Mouse (Mus musculus) skeletal muscle tissue, adult 2 months (tissue): ENCODE results near the gene Tspan18.
A peak's percentile ranks its signal among the peaks of the same experiment; 100 is the strongest.

ENCODE experiments used
- DNase-seq: peaks from one replicate; pipeline ENCODE4 v3.0.0-alpha.2; 2012; ENCODE audit warnings: low read depth, low spot score

Tspan18 gene

DNA sequence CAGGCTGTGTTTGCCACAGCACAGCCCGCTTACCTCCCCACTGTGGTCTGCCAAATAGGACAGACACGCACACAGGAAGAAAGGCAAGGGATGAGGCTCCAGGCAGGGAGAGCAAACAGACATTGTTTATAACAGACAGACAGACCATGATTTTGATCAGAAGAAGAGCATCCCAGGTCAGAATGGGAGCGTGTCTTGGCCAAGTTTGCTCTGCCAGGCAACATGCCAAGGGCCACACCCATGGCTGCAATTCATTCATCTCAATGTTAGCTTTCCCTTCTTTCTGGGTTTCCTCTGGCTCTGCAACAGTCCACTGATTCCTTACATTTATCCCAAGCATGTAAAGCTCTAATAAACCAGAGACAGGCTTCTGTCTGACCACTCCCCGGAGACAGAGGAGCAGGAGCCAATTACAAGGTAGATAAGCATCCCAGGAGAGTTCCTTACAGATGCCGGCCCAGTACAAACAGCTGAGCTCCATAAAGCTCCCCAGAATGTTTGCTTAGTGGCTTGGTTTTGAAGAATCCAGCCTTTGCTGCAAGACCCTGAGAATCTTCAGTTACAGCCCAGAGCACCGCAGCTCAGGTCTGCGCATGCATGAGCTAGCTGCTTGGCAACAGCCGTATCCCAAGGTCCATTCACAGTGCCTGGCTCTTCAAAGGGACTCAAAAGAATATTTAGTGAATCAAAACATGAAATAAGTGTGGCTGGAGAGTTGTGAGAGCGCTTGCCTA, 5.2 kb upstream of the Tspan18 start:
- DNase-seq: no peak

- no peak for DNase-seq
These were observed 1.7 kb upstream of the Tspan18 start for GRCm38 (mm10) chr2:93335996-93336395.

- peak; percentile 44 for DNase-seq
These were observed 976 bp downstream of the Tspan18 start for GRCm38 (mm10) chr2:93333241-93333816.

DNA sequence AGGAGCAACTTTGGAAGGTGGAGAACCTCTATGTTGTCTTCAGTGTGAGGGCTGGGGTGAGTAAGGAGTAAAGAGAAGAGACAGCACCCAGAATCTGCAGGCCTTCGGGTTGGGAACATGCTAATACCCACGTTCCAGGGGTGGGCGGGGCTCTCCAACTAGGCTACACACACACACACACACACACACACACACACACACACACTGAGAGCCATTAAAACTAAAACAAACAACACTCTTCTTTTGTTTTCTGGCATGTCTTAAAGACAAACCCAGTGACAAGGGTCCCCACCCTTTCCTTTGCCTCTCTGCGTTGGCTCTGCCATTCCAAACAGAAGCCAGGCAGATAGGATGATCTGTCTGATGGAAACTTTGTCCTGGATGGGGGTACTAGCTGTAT, 2.0 kb downstream of the Tspan18 start:
- no peak for DNase-seq

DNA sequence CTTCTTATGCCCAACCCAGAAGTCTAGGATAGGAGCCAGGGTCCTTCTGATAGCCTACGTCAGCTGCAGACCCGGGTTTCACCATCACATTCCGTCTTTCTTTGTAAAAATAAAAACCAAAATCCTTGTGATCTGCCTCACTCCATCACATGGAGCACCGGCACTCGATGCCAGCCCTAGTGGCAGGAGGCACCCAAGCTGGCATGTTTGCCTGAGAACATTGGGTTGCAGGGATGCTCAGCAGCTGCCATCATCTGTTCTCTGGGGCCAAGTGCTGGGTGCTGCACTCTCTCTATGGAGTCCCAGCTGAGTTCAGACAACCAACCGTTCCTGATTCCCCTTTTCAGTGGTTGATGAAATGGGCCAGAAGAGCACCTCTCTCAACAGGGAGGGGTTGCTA, 3.2 kb downstream of the Tspan18 start:
- DNase-seq: no peak

DNA sequence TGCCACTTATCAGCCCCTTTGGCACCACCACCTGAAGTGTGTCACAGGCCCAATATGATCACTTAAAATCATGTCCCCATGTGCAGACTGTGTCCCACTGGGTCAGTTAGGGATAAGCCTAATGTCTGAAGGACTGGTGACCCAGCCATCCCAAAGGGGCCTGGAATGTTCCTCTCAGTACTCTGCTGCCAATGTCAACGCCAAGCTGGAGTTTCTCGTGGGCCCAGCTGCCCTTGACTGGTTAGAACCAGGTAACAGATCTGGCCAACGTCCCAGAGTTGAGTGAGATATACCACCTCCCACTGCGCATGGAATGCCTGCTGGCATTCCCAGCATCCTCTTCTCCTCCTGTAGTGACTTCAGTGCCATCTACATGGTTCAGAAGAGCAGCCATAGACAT, 5.2 kb downstream of the Tspan18 start:
- DNase-seq: no peak

DNA sequence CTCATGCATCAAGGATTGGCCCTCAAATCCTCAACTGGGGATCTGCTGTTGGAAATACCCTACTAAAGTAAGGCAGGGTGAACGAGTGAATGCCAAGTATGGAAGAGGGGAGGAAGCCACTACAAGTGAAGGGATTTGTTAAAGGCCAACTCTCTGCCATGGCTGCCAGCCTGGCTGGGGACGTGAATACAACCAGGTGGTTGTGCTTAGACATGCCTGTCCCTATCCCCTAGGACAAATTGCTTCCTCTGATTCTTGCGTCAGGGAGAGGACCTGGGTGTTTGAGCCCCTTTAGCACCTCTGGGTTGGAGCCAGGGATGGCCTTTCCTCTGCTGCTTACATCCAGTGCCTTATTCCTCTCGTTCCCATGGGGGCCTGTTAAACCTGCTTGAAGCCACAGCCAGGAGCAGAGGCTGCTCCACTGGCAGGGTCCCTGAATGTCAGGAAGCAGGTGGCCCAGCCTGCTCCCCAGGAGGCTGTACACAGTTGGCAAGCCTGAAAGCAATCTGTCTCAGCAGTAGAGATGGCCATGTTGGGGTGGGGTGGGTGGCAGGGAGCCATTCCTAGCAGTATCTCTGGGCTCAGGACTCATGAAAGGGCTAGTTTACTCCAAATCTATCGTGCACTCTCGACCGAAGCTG, 6.3 kb downstream of the Tspan18 start:
- no peak for DNase-seq

- DNase-seq: no peak
These were observed 9.6 kb downstream of the Tspan18 start for GRCm38 (mm10) chr2:93324681-93325080.

- peak; percentile 69 for DNase-seq
These were observed 12.4 kb downstream of the Tspan18 start for GRCm38 (mm10) chr2:93321946-93322345.

DNA sequence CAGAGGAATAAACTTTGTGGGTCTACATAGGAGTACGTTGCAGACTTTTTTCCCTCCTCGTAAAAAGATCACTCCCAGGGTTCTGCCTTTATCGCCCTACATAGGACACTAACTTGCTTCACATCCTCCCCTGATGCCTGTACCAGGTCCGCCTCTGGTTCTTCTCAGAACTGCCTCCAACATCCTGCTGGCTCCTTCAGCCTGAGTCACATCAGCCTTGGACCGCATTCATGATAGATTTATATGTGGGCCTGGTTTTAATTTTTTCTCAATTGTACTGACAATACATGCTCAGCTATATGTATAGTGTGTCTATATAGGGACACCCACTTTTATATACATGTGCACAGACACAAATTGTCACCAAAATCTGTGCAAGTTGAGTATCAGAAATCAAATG, 14.0 kb downstream of the Tspan18 start:
- no peak for DNase-seq

DNA sequence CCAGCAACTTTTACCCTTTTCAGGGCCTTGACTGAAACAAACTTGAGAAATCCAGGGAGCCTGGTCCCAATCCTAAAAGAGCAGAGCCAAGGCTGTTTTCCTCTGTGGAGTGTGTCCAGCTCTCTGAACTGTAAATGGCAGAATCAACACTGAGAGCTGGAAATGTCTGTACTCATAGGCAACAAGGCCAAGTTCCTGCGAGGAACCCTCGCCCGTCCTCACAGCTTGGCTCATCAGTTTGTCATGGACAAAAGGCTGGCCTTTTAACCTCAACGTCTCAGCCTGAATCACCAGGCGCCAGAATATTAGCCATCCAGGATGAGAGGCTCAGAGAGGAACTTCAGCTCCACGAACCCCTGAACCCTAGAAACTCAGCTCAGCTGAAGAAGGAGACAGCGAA, 14.7 kb downstream of the Tspan18 start:
- peak; percentile 57 for DNase-seq

GRCm38 (mm10) chr2:93318781-93319349, 15.4 kb downstream of the Tspan18 start:
- no peak for DNase-seq

DNA sequence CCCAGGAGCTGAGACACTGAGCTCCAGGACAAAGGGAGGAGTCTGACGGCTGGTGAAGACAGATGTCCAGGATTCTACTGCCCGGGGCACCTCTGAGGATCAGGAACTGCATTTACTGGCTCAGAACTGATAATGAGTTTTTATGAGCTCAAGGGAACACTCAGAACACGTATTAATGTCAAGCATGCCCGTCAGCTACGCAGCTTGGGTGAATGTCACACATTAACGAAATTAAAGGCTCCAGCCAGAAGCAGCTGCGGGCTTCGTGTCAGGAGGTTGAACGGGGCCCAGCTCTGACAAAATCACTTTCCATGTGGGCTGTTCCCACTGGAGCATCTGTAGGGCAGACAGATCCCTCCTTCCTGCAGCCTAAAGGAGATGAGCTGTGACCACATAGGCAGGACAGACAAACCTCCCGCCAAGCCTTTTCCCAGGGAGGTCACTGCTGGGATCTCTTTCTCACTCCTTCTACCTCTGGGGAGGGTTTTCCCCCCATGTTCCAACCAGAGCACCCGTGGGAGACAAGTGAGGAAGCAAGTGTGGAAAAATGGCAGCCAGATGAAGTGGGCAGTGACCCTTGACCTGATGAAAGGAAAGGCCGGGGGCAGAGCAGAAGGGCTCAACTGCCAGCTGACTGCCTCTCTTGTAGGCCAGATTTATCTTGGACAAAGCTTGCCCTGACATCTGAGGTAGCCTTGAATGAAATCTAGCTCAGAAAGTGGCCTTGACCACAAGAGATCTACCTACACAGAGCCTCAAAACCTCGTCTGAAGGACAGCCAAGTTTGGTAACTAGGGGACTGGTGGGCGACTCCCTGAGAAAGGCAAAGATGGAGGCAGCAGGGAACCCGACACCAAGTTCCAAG, 20.3 kb downstream of the Tspan18 start:
- DNase-seq: no peak

- no peak for DNase-seq
These were observed 21.8 kb downstream of the Tspan18 start for GRCm38 (mm10) chr2:93312458-93312857.

GRCm38 (mm10) chr2:93309724-93310413, 24.4 kb downstream of the Tspan18 start:
- no peak for DNase-seq

- no peak for DNase-seq
These were observed 27.4 kb downstream of the Tspan18 start for GRCm38 (mm10) chr2:93306898-93307297.

- DNase-seq: no peak
These were observed 30.1 kb downstream of the Tspan18 start for GRCm38 (mm10) chr2:93304273-93304634.

GRCm38 (mm10) chr2:93303585-93304272, 30.6 kb downstream of the Tspan18 start:
- DNase-seq: no peak

- DNase-seq: no peak
These were observed 31.1 kb downstream of the Tspan18 start for GRCm38 (mm10) chr2:93303260-93303584.

DNA sequence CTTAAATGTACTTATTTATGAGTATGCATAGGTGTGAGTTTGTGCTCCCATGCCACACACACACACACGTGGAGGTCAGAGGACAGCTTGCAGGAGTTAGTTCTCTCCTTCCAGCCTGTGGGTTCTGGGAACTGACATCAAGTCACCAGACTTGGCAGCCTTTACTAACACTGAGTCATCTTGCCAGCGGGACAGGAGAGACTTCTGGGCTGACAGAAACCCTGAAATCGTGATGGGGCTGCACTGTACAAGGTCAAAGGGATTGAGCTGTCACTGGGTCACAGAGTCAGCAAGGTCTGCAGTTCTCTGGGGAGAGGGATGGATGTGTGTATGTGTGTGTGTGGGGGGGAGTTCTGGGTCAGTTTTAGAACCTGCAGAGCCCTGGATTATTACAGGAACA, 36.6 kb downstream of the Tspan18 start:
- DNase-seq: no peak
